Mouse (Mus musculus): Measurements from ENCODE around the gene Traf3. TPM values are rescaled to one million over a fixed set of nuclear protein-coding genes. Genes with fewer than 3 reads are reported as not detected.

Gene Traf3
- total and polyA plus RNA-seq, 3 experiments: 11.8 to 13.9 (median 12.4) TPM

DNA sequence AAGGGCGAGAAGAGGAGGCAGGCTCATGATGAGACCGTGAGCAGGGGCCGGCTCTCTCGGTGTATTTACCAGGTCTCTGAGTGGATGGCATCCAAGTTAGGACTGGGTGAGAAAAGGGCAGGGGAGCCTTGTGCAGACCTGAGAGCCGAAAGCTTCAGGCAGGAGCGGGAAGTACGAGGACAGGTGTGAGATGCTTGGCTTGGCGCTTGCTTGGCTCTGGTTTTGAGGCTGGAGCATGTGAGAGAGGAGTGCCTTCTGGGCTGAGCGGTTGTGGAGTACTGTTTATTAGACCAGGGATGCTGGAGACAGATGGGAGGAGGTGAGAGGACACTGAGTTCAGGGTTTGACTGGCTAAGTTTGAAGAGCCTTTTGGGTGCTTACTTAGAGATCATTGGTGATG, 27.2 kb downstream of the Traf3 start:
- Histone ChIP-seq H3K27me3 (ENCODE audit: control insufficient read depth, insufficient read depth, low read length) (no peaks in the 10 kb centered on the region), H3K27ac (no peak overlapping the region), H3K9ac (ENCODE audit: low read depth, low read length) (no peak overlapping the region), H3K36me3 (ENCODE audit: control insufficient read depth, insufficient read depth, low read length) (no peaks in the 10 kb centered on the region), H3K4me3 (no peak overlapping the region), H3K4me1 (ENCODE audit: control insufficient read depth, insufficient read depth, low read length) (no peaks in the 10 kb centered on the region), H3K79me2 (replicated peaks; ENCODE audit: control insufficient read depth, insufficient read depth, low read length) (no peaks in the 10 kb centered on the region)
- WGBS: 77% methylated on average over 9 of the region's 9 CpGs
- no peak for DNase-seq
- TF ChIP-seq CTCF (IDR thresholded peaks at IDR 0.05): no peak
- TF ChIP-seq POLR2A (IDR thresholded peaks at IDR 0.05; ENCODE audit: insufficient read depth, low read depth, low read length): no peak
- no peak for TF ChIP-seq EP300 (IDR thresholded peaks at IDR 0.05; ENCODE audit: insufficient read depth, low read depth, low read length)
- intact Hi-C loops (cut with DNase I): no loop called here

GRCm38 (mm10) chr12:111196548-111196947, 30.4 kb downstream of the Traf3 start:
- H3K36me3 ChIP-seq (ENCODE audit: control insufficient read depth, insufficient read depth, low read length): no peaks in the 10 kb centered on the region
- H3K9ac ChIP-seq (ENCODE audit: low read depth, low read length): no peak overlapping the region
- H3K4me3 ChIP-seq: no peak overlapping the region
- no peaks in the 10 kb centered on the region for H3K4me1 ChIP-seq (ENCODE audit: control insufficient read depth, insufficient read depth, low read length)
- H3K27ac ChIP-seq: no peak overlapping the region
- TF ChIP-seq POLR2A (IDR thresholded peaks at IDR 0.05; ENCODE audit: insufficient read depth, low read depth, low read length) (no peak), EP300 (IDR thresholded peaks at IDR 0.05; ENCODE audit: insufficient read depth, low read depth, low read length) (no peak), CTCF (IDR thresholded peaks at IDR 0.05) (no peak)
- 73% methylated on average over 4 of the region's 4 CpGs for WGBS
- 0 out of 2 replicates have a peak, but pooled peaks cover 1% of the 10 kb centered on the region for H3K79me2 ChIP-seq (replicated peaks; ENCODE audit: control insufficient read depth, insufficient read depth, low read length)
- H3K27me3 ChIP-seq (ENCODE audit: control insufficient read depth, insufficient read depth, low read length): no peaks in the 10 kb centered on the region
- no peak for DNase-seq
- intact Hi-C loops (cut with DNase I): no loop called here

DNA sequence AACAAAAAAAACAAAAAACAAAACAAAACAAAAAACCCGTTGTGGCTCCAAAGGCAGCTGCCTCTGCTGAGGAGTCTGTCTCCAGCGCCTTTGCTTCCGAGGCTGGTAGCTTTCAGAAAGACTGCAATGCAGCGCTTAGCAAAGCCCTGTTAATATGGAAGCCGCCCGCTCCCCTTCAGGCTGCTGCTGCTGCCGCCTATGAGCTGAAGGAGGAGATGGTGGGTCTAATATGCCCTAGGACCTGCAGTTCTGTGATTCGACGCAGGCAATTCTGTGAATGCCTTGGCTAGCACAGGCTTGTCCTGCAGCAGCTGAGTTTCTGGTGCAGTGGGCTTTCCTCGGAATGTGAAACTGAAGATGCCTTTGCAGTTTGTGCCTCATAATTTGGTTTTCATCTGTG, 36.9 kb downstream of the Traf3 start:
- intact Hi-C loops (cut with DNase I): no loop called here
- Histone ChIP-seq H3K79me2 (replicated peaks; ENCODE audit: control insufficient read depth, insufficient read depth, low read length) (0 out of 2 replicates have a peak, but pooled peaks cover 1% of the 10 kb centered on the region), H3K9ac (ENCODE audit: low read depth, low read length) (no peak overlapping the region), H3K4me1 (ENCODE audit: control insufficient read depth, insufficient read depth, low read length) (no peaks in the 10 kb centered on the region), H3K27me3 (ENCODE audit: control insufficient read depth, insufficient read depth, low read length) (no peaks in the 10 kb centered on the region), H3K36me3 (ENCODE audit: control insufficient read depth, insufficient read depth, low read length) (no peaks in the 10 kb centered on the region), H3K4me3 (no peak overlapping the region), H3K27ac (no peak overlapping the region)
- no peak for DNase-seq
- TF ChIP-seq EP300 (IDR thresholded peaks at IDR 0.05; ENCODE audit: insufficient read depth, low read depth, low read length) (no peak), CTCF (IDR thresholded peaks at IDR 0.05) (no peak)
- WGBS: 88% methylated on average over 10 of the region's 10 CpGs

DNA sequence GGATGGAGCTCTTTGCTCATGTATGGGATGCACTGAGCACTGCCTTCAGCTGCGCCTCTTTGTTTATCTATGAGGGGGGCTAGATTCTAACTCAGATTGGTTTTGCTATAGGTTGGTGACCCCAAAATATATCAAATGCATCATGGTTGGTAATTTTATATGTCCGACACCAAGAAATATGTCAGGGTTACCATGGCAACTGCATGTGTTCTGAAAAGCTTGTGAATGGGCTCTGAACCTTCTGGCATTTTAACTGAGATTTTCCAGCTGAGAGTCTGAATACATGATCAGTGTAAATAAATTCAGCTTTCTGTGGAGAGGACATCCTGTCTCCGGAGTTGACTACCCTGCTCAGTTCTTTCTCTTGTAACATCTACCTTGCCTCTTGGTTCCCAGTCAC, 37.8 kb downstream of the Traf3 start:
- 89% methylated on average over 3 of the region's 3 CpGs for WGBS
- Histone ChIP-seq H3K4me3 (no peak overlapping the region), H3K4me1 (ENCODE audit: control insufficient read depth, insufficient read depth, low read length) (no peaks in the 10 kb centered on the region), H3K36me3 (ENCODE audit: control insufficient read depth, insufficient read depth, low read length) (no peaks in the 10 kb centered on the region), H3K27ac (no peak overlapping the region), H3K9ac (ENCODE audit: low read depth, low read length) (no peak overlapping the region), H3K27me3 (ENCODE audit: control insufficient read depth, insufficient read depth, low read length) (no peaks in the 10 kb centered on the region), H3K79me2 (replicated peaks; ENCODE audit: control insufficient read depth, insufficient read depth, low read length) (0 out of 2 replicates have a peak, but pooled peaks cover 1% of the 10 kb centered on the region)
- intact Hi-C loops (cut with DNase I): no loop called here
- TF ChIP-seq EP300 (IDR thresholded peaks at IDR 0.05; ENCODE audit: insufficient read depth, low read depth, low read length) (no peak), CTCF (IDR thresholded peaks at IDR 0.05) (no peak), POLR2A (IDR thresholded peaks at IDR 0.05; ENCODE audit: insufficient read depth, low read depth, low read length) (no peak)
- no peak for DNase-seq

- intact Hi-C loops (cut with DNase I): no loop called here
- WGBS: 89% methylated on average over 3 of the region's 3 CpGs
- Histone ChIP-seq H3K27me3 (ENCODE audit: control insufficient read depth, insufficient read depth, low read length) (no peaks in the 10 kb centered on the region), H3K9ac (ENCODE audit: low read depth, low read length) (no peak overlapping the region), H3K4me3 (no peak overlapping the region), H3K36me3 (ENCODE audit: control insufficient read depth, insufficient read depth, low read length) (no peaks in the 10 kb centered on the region), H3K4me1 (ENCODE audit: control insufficient read depth, insufficient read depth, low read length) (no peaks in the 10 kb centered on the region), H3K79me2 (replicated peaks; ENCODE audit: control insufficient read depth, insufficient read depth, low read length) (no peaks in the 10 kb centered on the region), H3K27ac (no peak overlapping the region)
- no peak for TF ChIP-seq CTCF (IDR thresholded peaks at IDR 0.05)
- TF ChIP-seq EP300 (IDR thresholded peaks at IDR 0.05; ENCODE audit: insufficient read depth, low read depth, low read length): no peak
- TF ChIP-seq POLR2A (IDR thresholded peaks at IDR 0.05; ENCODE audit: insufficient read depth, low read depth, low read length): no peak
- DNase-seq: no peak
Observed at GRCm38 (mm10) chr12:111207641-111208040, 41.5 kb downstream of the Traf3 start.

DNA sequence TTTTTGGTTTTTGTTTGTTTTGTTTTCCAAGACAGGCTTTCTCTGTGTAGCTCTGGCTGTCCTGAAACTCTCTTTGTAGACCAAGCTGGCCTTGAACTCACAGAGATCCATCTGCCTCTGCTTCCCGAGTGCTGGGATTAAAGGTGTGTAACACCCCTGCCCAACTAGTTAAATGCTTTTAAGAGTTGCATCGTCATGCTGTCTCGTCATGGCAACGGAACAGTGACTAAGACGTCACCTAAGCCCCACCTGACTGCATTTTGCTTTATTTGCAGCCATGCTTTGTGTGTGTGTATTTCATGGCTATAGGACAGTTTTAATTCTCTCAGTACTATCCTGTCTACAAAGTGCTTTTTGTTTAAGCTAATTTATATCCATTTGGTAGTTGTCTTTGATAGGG, 45.6 kb downstream of the Traf3 start:
- no peaks in the 10 kb centered on the region for H3K36me3 ChIP-seq (ENCODE audit: control insufficient read depth, insufficient read depth, low read length)
- H3K27me3 ChIP-seq (ENCODE audit: control insufficient read depth, insufficient read depth, low read length): no peaks in the 10 kb centered on the region
- no peaks in the 10 kb centered on the region for H3K4me1 ChIP-seq (ENCODE audit: control insufficient read depth, insufficient read depth, low read length)
- no peaks in the 10 kb centered on the region for H3K79me2 ChIP-seq (replicated peaks; ENCODE audit: control insufficient read depth, insufficient read depth, low read length)
- no peak overlapping the region for H3K27ac ChIP-seq
- DNase-seq: no peak
- TF ChIP-seq EP300 (IDR thresholded peaks at IDR 0.05; ENCODE audit: insufficient read depth, low read depth, low read length) (no peak), CTCF (IDR thresholded peaks at IDR 0.05) (no peak), POLR2A (IDR thresholded peaks at IDR 0.05; ENCODE audit: insufficient read depth, low read depth, low read length) (no peak)
- H3K9ac ChIP-seq (ENCODE audit: low read depth, low read length): no peak overlapping the region
- WGBS: 87% methylated on average over 5 of the region's 5 CpGs
- H3K4me3 ChIP-seq: no peak overlapping the region
- intact Hi-C loops (cut with DNase I): no loop called here
